Mouse (Mus musculus): ENCODE results near the gene Camkk2. TPM values are rescaled to one million over a fixed set of nuclear protein-coding genes. Genes with fewer than 3 reads are reported as not detected.

Gene Camkk2
- total RNA-seq, 2 experiments from 2014 or later = 182 to 192 TPM

GRCm38 (mm10) chr5:122708819-122709218 is 70.4 kb downstream of the Camkk2 start:
- intact Hi-C loops (cut with DNase I) = loop anchor here (5.0 kb wide), 1 partner anchor 72 kb away; no protein-coding TSS in a partner anchor
- DNase-seq (ENCODE audit: extremely low spot score in 1 of 2, low spot score in 2 of 2) = no peak

- intact Hi-C loops (cut with DNase I) = loop anchor here (5.0 kb wide), 1 partner anchor 70 kb away; no protein-coding TSS in a partner anchor
- peak; percentile 84 to 92 for DNase-seq (ENCODE audit: extremely low spot score in 1 of 2, low spot score in 2 of 2)
Observed at GRCm38 (mm10) chr5:122707276-122708181, 71.7 kb downstream of the Camkk2 start, which contains the start of gene P2rx4. Gene P2rx4 (plus strand): TSS chr5:122707544.

- intact Hi-C loops (cut with DNase I) = loop anchor here (5.0 kb wide), 1 partner anchor 70 kb away; no protein-coding TSS in a partner anchor
- DNase-seq (ENCODE audit: extremely low spot score in 1 of 2, low spot score in 2 of 2) = no peak
Observed at GRCm38 (mm10) chr5:122706917-122707275, 72.3 kb downstream of the Camkk2 start.

GRCm38 (mm10) chr5:122705174-122705573 is 74.0 kb downstream of the Camkk2 start:
- intact Hi-C loops (cut with DNase I) = loop anchor here (5.0 kb wide), 1 partner anchor 68 kb away; no protein-coding TSS in a partner anchor
- no peak for DNase-seq (ENCODE audit: extremely low spot score in 1 of 2, low spot score in 2 of 2)

GRCm38 (mm10) chr5:122704571-122704970 is 74.6 kb downstream of the Camkk2 start:
- no peak for DNase-seq (ENCODE audit: extremely low spot score in 1 of 2, low spot score in 2 of 2)
- intact Hi-C loops (cut with DNase I) = no loop called here

- no peak for DNase-seq (ENCODE audit: extremely low spot score in 1 of 2, low spot score in 2 of 2)
- intact Hi-C loops (cut with DNase I) = no loop called here
Observed at GRCm38 (mm10) chr5:122703574-122703973, 75.6 kb downstream of the Camkk2 start.

- DNase-seq (ENCODE audit: extremely low spot score in 1 of 2, low spot score in 2 of 2) = no peak
- intact Hi-C loops (cut with DNase I) = no loop called here
Observed at GRCm38 (mm10) chr5:122702156-122702555, 77.1 kb downstream of the Camkk2 start.

GRCm38 (mm10) chr5:122700837-122701212 is 78.4 kb downstream of the Camkk2 start:
- intact Hi-C loops (cut with DNase I) = no loop called here
- no peak for DNase-seq (ENCODE audit: extremely low spot score in 1 of 2, low spot score in 2 of 2)

- intact Hi-C loops (cut with DNase I) = no loop called here
- no peak for DNase-seq (ENCODE audit: extremely low spot score in 1 of 2, low spot score in 2 of 2)
Observed at GRCm38 (mm10) chr5:122700109-122700836, 78.9 kb downstream of the Camkk2 start.

GRCm38 (mm10) chr5:122698701-122699060 is 80.5 kb downstream of the Camkk2 start:
- intact Hi-C loops (cut with DNase I) = no loop called here
- DNase-seq (ENCODE audit: extremely low spot score in 1 of 2, low spot score in 2 of 2) = no peak

- DNase-seq (ENCODE audit: extremely low spot score in 1 of 2, low spot score in 2 of 2) = no peak
- intact Hi-C loops (cut with DNase I) = no loop called here
Observed at GRCm38 (mm10) chr5:122698041-122698700, 81.0 kb downstream of the Camkk2 start.

- intact Hi-C loops (cut with DNase I) = no loop called here
- DNase-seq (ENCODE audit: extremely low spot score in 1 of 2, low spot score in 2 of 2) = no peak
Observed at GRCm38 (mm10) chr5:122695516-122695915, 83.7 kb downstream of the Camkk2 start.

GRCm38 (mm10) chr5:122693431-122694207 is 85.6 kb downstream of the Camkk2 start:
- DNase-seq (ENCODE audit: extremely low spot score in 1 of 2, low spot score in 2 of 2) = peak in 1 of 2 experiments; percentile 34
- intact Hi-C loops (cut with DNase I) = no loop called here

- intact Hi-C loops (cut with DNase I) = no loop called here
- DNase-seq (ENCODE audit: extremely low spot score in 1 of 2, low spot score in 2 of 2) = no peak
Observed at GRCm38 (mm10) chr5:122690486-122690885, 88.7 kb downstream of the Camkk2 start.

- intact Hi-C loops (cut with DNase I) = no loop called here
- DNase-seq (ENCODE audit: extremely low spot score in 1 of 2, low spot score in 2 of 2) = no peak
Observed at GRCm38 (mm10) chr5:122689153-122689552, 90.1 kb downstream of the Camkk2 start.

- intact Hi-C loops (cut with DNase I) = no loop called here
- DNase-seq (ENCODE audit: extremely low spot score in 1 of 2, low spot score in 2 of 2) = no peak
Observed at GRCm38 (mm10) chr5:122687391-122687790, 91.8 kb downstream of the Camkk2 start.

GRCm38 (mm10) chr5:122683926-122684325 is 95.3 kb downstream of the Camkk2 start:
- no peak for DNase-seq (ENCODE audit: extremely low spot score in 1 of 2, low spot score in 2 of 2)
- intact Hi-C loops (cut with DNase I) = no loop called here

- intact Hi-C loops (cut with DNase I) = no loop called here
Observed at GRCm38 (mm10) chr5:122681276-122681675, 97.9 kb downstream of the Camkk2 start.

More at GRCm38 (mm10) chr5:122681276-122681675, 97.9 kb downstream of the Camkk2 start:
- no peak for DNase-seq (ENCODE audit: extremely low spot score in 1 of 2, low spot score in 2 of 2)
